Mouse (Mus musculus) neural tube, embryonic 14.5 days (tissue): ENCODE results near the gene Snapc4. TPM values are rescaled to one million over a fixed set of nuclear protein-coding genes. Genes with fewer than 3 reads are reported as not detected.

Source experiments
- ATAC-seq: fragments of 200-750 bp; cut with Nextera tagmentation; 2 replicates; pipeline ENCODE4 v1.8.0; 2017; ENCODE audit warnings: low read depth, mild to moderate bottlenecking, moderate TSS enrichment, moderate library complexity
- H3K27ac ChIP-seq: fragments of 300-500 bp; sonication (generic); 2 replicates; pipeline ENCODE4 v1.5.1; 2014; ENCODE audit warnings: low read depth, mild to moderate bottlenecking, control low read depth, low read length, moderate library complexity, mixed read lengths
- H3K27me3 ChIP-seq: fragments of 300-500 bp; sonication (generic); 2 replicates; pipeline ENCODE4 v1.6.1; 2014; ENCODE audit warnings: low read length; ENCODE audit not compliant: control insufficient read depth, insufficient read depth
- H3K36me3 ChIP-seq: fragments of 300-500 bp; sonication (generic); 2 replicates; pipeline ENCODE4 v1.6.1; 2014; ENCODE audit warnings: low read length, mixed read lengths; ENCODE audit not compliant: control insufficient read depth, insufficient read depth
- H3K4me1 ChIP-seq: fragments of 300-500 bp; sonication (generic); 2 replicates; pipeline ENCODE4 v1.6.1; 2014; ENCODE audit warnings: low read length; ENCODE audit not compliant: control insufficient read depth, insufficient read depth
- H3K4me2 ChIP-seq: fragments of 300-500 bp; sonication (generic); 2 replicates; pipeline ENCODE4 v1.6.1; 2014; ENCODE audit warnings: mild to moderate bottlenecking, low read depth, low read length, control low read depth
- H3K4me3 ChIP-seq: fragments of 300-500 bp; sonication (generic); 2 replicates; pipeline ENCODE4 v1.5.1; 2014; ENCODE audit warnings: low read depth, low read length, control low read depth, mixed read lengths
- H3K9ac ChIP-seq: fragments of 300-500 bp; sonication (generic); replicated peaks from 2 replicates; pipeline ENCODE4 v1.6.1; 2014; ENCODE audit warnings: low read depth, mild to moderate bottlenecking, control low read depth, low read length, mixed read lengths
- H3K9me3 ChIP-seq: fragments of 300-500 bp; sonication (generic); 2 replicates; pipeline ENCODE4 v1.6.1; 2016; ENCODE audit warnings: low read length; ENCODE audit not compliant: control insufficient read depth
- WGBS: fragments of 180-500 bp; shearing (Covaris S2); extraction: QIAGEN DNeasy Blood & Tissue Kit; methylation state at CpG from one replicate; pipeline ENCODE4 v1.1.7; 2014; 5-methylcytosine and 5-hydroxymethylcytosine counted together
- polyA plus RNA-seq: library from polyadenylated mRNA; unstranded; fragments of >200 nt; fragmentation: Nextera tagmentation; extraction: Ambion mirVana; gene quantifications from 2 replicates; pipeline ENCODE4 v1.2.1, GENCODE M21; 2014

Gene Snapc4
- polyA plus RNA-seq: 30.9 and 32.4 TPM in 2 replicates

- ATAC-seq: peak; percentile 96
- no peaks in the 10 kb centered on the region for H3K27me3 ChIP-seq
- H3K9ac ChIP-seq: peak within 1 kb of the TSS; percentile 63
- under 1% methylated on average over 36 of the region's 38 CpGs for WGBS
- peaks cover 7% of the 10 kb centered on the region; the same call in 1 of the 2 replicates for H3K4me1 ChIP-seq
- H3K9me3 ChIP-seq: no peaks in the 10 kb centered on the region
- H3K27ac ChIP-seq: peak within 1 kb of the TSS; percentile 28; the same call in 1 of the 2 replicates
- H3K4me3 ChIP-seq: peak within 1 kb of the TSS; percentile 68
- peaks cover 47% of the 10 kb centered on the region for H3K36me3 ChIP-seq
- peak within 1 kb of the TSS; percentile 91 for H3K4me2 ChIP-seq
These were observed at the start of gene Snapc4 for GRCm38 (mm10) chr2:26380131-26380771. Snapc4 (minus strand) TSS chr2:26380653.

- Histone ChIP-seq H3K27me3 (no peaks in the 10 kb centered on the region), H3K9ac (no peak overlapping the region), H3K36me3 (peaks cover 71% of the 10 kb centered on the region), H3K4me3 (no peak overlapping the region), H3K4me1 (no peaks in the 10 kb centered on the region), H3K9me3 (no peaks in the 10 kb centered on the region), H3K4me2 (no peak overlapping the region), H3K27ac (no peak overlapping the region)
- ATAC-seq: no peak
- 84% methylated on average over 5 of the region's 5 CpGs for WGBS
These were observed 49.4 kb upstream of the Snapc4 start for GRCm38 (mm10) chr2:26429851-26430250.

- 98% methylated on average over 2 of the region's 2 CpGs for WGBS
- no peaks in the 10 kb centered on the region for H3K27me3 ChIP-seq
- H3K4me1 ChIP-seq: no peaks in the 10 kb centered on the region
- no peak overlapping the region for H3K4me2 ChIP-seq
- no peaks in the 10 kb centered on the region for H3K9me3 ChIP-seq
- H3K36me3 ChIP-seq: peaks cover 87% of the 10 kb centered on the region
- no peak overlapping the region for H3K9ac ChIP-seq
- no peak overlapping the region for H3K4me3 ChIP-seq
- ATAC-seq: no peak
- no peak overlapping the region for H3K27ac ChIP-seq
These were observed 44.1 kb upstream of the Snapc4 start for GRCm38 (mm10) chr2:26424541-26424940.

GRCm38 (mm10) chr2:26423086-26423485, 42.6 kb upstream of the Snapc4 start:
- no peak for ATAC-seq
- 88% methylated on average over 1 of the region's 1 CpGs for WGBS
- no peaks in the 10 kb centered on the region for H3K27me3 ChIP-seq
- H3K36me3 ChIP-seq: peaks cover 81% of the 10 kb centered on the region
- H3K9me3 ChIP-seq: no peaks in the 10 kb centered on the region
- no peaks in the 10 kb centered on the region for H3K4me1 ChIP-seq
- H3K4me3 ChIP-seq: no peak overlapping the region
- no peak overlapping the region for H3K9ac ChIP-seq
- H3K27ac ChIP-seq: no peak overlapping the region
- no peak overlapping the region for H3K4me2 ChIP-seq

- Histone ChIP-seq H3K9ac (no peak overlapping the region), H3K9me3 (no peaks in the 10 kb centered on the region), H3K4me2 (no peak overlapping the region), H3K27me3 (no peaks in the 10 kb centered on the region), H3K4me1 (no peaks in the 10 kb centered on the region), H3K4me3 (no peak overlapping the region), H3K36me3 (peaks cover 83% of the 10 kb centered on the region), H3K27ac (no peak overlapping the region)
- WGBS: 95% methylated on average over 2 of the region's 2 CpGs
- no peak for ATAC-seq
These were observed 41.5 kb upstream of the Snapc4 start for GRCm38 (mm10) chr2:26421969-26422368.

- H3K4me1 ChIP-seq: no peaks in the 10 kb centered on the region
- H3K4me3 ChIP-seq: no peak overlapping the region
- WGBS: 94% methylated on average over 1 of the region's 1 CpGs
- no peak overlapping the region for H3K4me2 ChIP-seq
- H3K27ac ChIP-seq: no peak overlapping the region
- no peak for ATAC-seq
- H3K36me3 ChIP-seq: peaks cover 78% of the 10 kb centered on the region
- H3K9ac ChIP-seq: no peak overlapping the region
- H3K9me3 ChIP-seq: no peaks in the 10 kb centered on the region
- no peaks in the 10 kb centered on the region for H3K27me3 ChIP-seq
These were observed 37.7 kb upstream of the Snapc4 start for GRCm38 (mm10) chr2:26418120-26418519.

- no peak overlapping the region for H3K4me2 ChIP-seq
- H3K9ac ChIP-seq: no peak overlapping the region
- peaks cover 78% of the 10 kb centered on the region for H3K36me3 ChIP-seq
- no peak overlapping the region for H3K27ac ChIP-seq
- no peak for ATAC-seq
- no peaks in the 10 kb centered on the region for H3K9me3 ChIP-seq
- no peaks in the 10 kb centered on the region for H3K27me3 ChIP-seq
- no peaks in the 10 kb centered on the region for H3K4me1 ChIP-seq
- no peak overlapping the region for H3K4me3 ChIP-seq
These were observed 36.6 kb upstream of the Snapc4 start for GRCm38 (mm10) chr2:26417066-26417465.

GRCm38 (mm10) chr2:26410931-26411411, 30.5 kb upstream of the Snapc4 start:
- Histone ChIP-seq H3K4me2 (no peak overlapping the region), H3K36me3 (peaks cover 42% of the 10 kb centered on the region), H3K27ac (no peak overlapping the region), H3K4me1 (peaks cover 30% of the 10 kb centered on the region), H3K9me3 (no peaks in the 10 kb centered on the region), H3K27me3 (peaks cover 4% of the 10 kb centered on the region; the same call in 1 of the 2 replicates), H3K4me3 (no peak overlapping the region), H3K9ac (no peak overlapping the region)
- WGBS: 69% methylated on average over 5 of the region's 5 CpGs
- ATAC-seq: no peak

GRCm38 (mm10) chr2:26410091-26410490, 29.6 kb upstream of the Snapc4 start:
- H3K4me1 ChIP-seq: peaks cover 33% of the 10 kb centered on the region
- no peak for ATAC-seq
- no peaks in the 10 kb centered on the region for H3K9me3 ChIP-seq
- WGBS: 69% methylated on average over 5 of the region's 5 CpGs
- H3K27ac ChIP-seq: no peak overlapping the region
- H3K27me3 ChIP-seq: peaks cover 4% of the 10 kb centered on the region; the same call in 1 of the 2 replicates
- no peak overlapping the region for H3K4me3 ChIP-seq
- no peak overlapping the region for H3K4me2 ChIP-seq
- peaks cover 33% of the 10 kb centered on the region for H3K36me3 ChIP-seq
- no peak overlapping the region for H3K9ac ChIP-seq
